Mouse (Mus musculus): ENCODE measurements around the gene Gtf2a1l. TPM values are rescaled to one million over a fixed set of nuclear protein-coding genes. Genes with fewer than 3 reads are reported as not detected.

Gtf2a1l gene
- polyA plus RNA-seq, 1 experiment from 2014 or later: 0.14 TPM

- H3K27me3 ChIP-seq: 0 out of 2 replicates have a peak, but pooled peaks cover 2% of the 10 kb centered on the region
- H3K27ac ChIP-seq: peak overlapping the region; percentile 55
- H3K36me3 ChIP-seq: no peaks in the 10 kb centered on the region
- H3K9me3 ChIP-seq: no peaks in the 10 kb centered on the region
- peaks cover 58% of the 10 kb centered on the region for H3K4me1 ChIP-seq (replicated peaks)
- no peak overlapping the region for H3K9ac ChIP-seq
- WGBS: 49% methylated on average over 12 of the region's 12 CpGs
- no peak overlapping the region for H3K4me3 ChIP-seq
- H3K4me2 ChIP-seq: peak overlapping the region; percentile 30
- ATAC-seq (ENCODE audit: low FRiP score): 0 out of 2 replicates have a peak, but pooled peaks have one; percentile 25
These were observed 85.0 kb downstream of the Gtf2a1l start for GRCm38 (mm10) chr17:88753472-88753857.

- Histone ChIP-seq H3K9ac (no peak overlapping the region), H3K4me1 (replicated peaks) (peaks cover 62% of the 10 kb centered on the region), H3K36me3 (no peaks in the 10 kb centered on the region), H3K4me3 (no peak overlapping the region), H3K27ac (no peak overlapping the region), H3K27me3 (0 out of 2 replicates have a peak, but pooled peaks cover 4% of the 10 kb centered on the region), H3K9me3 (no peaks in the 10 kb centered on the region), H3K4me2 (no peak overlapping the region)
- no peak for ATAC-seq (ENCODE audit: low FRiP score)
- 78% methylated on average over 6 of the region's 6 CpGs for WGBS
These were observed 87.3 kb downstream of the Gtf2a1l start for GRCm38 (mm10) chr17:88755776-88756175.

GRCm38 (mm10) chr17:88758003-88758437 is 89.6 kb downstream of the Gtf2a1l start:
- 0 out of 2 replicates have a peak, but pooled peaks cover 4% of the 10 kb centered on the region for H3K27me3 ChIP-seq
- no peaks in the 10 kb centered on the region for H3K9me3 ChIP-seq
- H3K4me1 ChIP-seq (replicated peaks): peaks cover 62% of the 10 kb centered on the region
- ATAC-seq (ENCODE audit: low FRiP score): peak; percentile 58
- 0 out of 2 replicates have a peak overlapping the region, but pooled peaks have one; percentile 15 for H3K4me2 ChIP-seq
- no peak overlapping the region for H3K9ac ChIP-seq
- H3K36me3 ChIP-seq: no peaks in the 10 kb centered on the region
- WGBS: 7% methylated on average over 9 of the region's 9 CpGs
- H3K27ac ChIP-seq: peak overlapping the region; percentile 74
- H3K4me3 ChIP-seq: no peak overlapping the region

- Histone ChIP-seq H3K27ac (0 out of 2 replicates have a peak overlapping the region, but pooled peaks have one; percentile 44), H3K4me2 (no peak overlapping the region), H3K9me3 (no peaks in the 10 kb centered on the region), H3K36me3 (no peaks in the 10 kb centered on the region), H3K27me3 (0 out of 2 replicates have a peak, but pooled peaks cover 2% of the 10 kb centered on the region), H3K4me3 (no peak overlapping the region), H3K4me1 (replicated peaks) (peaks cover 27% of the 10 kb centered on the region), H3K9ac (no peak overlapping the region)
- peak; percentile 53 for ATAC-seq (ENCODE audit: low FRiP score)
- 19% methylated on average over 5 of the region's 5 CpGs for WGBS
These were observed 95.1 kb downstream of the Gtf2a1l start for GRCm38 (mm10) chr17:88763396-88764135.

- ATAC-seq (ENCODE audit: low FRiP score): peak; percentile 89
- WGBS: 21% methylated on average over 3 of the region's 3 CpGs
- peak overlapping the region; percentile 45; the same call in 1 of the 2 replicates for H3K27ac ChIP-seq
These were observed 95.7 kb downstream of the Gtf2a1l start for GRCm38 (mm10) chr17:88764136-88764485.

More at GRCm38 (mm10) chr17:88764136-88764485, 95.7 kb downstream of the Gtf2a1l start:
- Histone ChIP-seq H3K27me3 (0 out of 2 replicates have a peak, but pooled peaks cover 2% of the 10 kb centered on the region), H3K4me2 (no peak overlapping the region), H3K4me1 (replicated peaks) (peaks cover 24% of the 10 kb centered on the region), H3K9ac (no peak overlapping the region), H3K4me3 (no peak overlapping the region), H3K9me3 (no peaks in the 10 kb centered on the region), H3K36me3 (no peaks in the 10 kb centered on the region)

Other genes starting within 250 kb of the Gtf2a1l start
- 9.7 and 10.4 TPM in 2 replicates for gene Foxn2, start 227.9 kb upstream of the Gtf2a1l start, polyA plus RNA-seq (2015; fragmentation: Nextera tagmentation; extraction: Ambion mirVana)
- 36.1 and 38.3 TPM in 2 replicates for gene Ppp1r21, start 138.5 kb upstream of the Gtf2a1l start, polyA plus RNA-seq (2015; fragmentation: Nextera tagmentation; extraction: Ambion mirVana)
- gene Ston1, start 71.0 kb upstream of the Gtf2a1l start, polyA plus RNA-seq (2015; fragmentation: Nextera tagmentation; extraction: Ambion mirVana): 2.0 and 2.6 TPM in 2 replicates
- gene Lhcgr, start 123.3 kb downstream of the Gtf2a1l start, polyA plus RNA-seq (2015; fragmentation: Nextera tagmentation; extraction: Ambion mirVana): 1.9 and 2.7 TPM in 2 replicates